Mouse (Mus musculus) neural tube, embryonic 15.5 days (tissue): ENCODE measurements around the gene Tmem222. TPM values are rescaled to one million over a fixed set of nuclear protein-coding genes. Genes with fewer than 3 reads are reported as not detected.

Experiments used
- ATAC-seq: fragments of 200-750 bp; cut with Nextera tagmentation; 2 replicates; pipeline ENCODE4 v1.8.0; 2017; ENCODE audit warnings: mild to moderate bottlenecking, moderate TSS enrichment, moderate library complexity; ENCODE audit not compliant: low FRiP score
- H3K27ac ChIP-seq: fragments of 300-500 bp; sonication (generic); replicated peaks from 2 replicates; pipeline ENCODE4 v1.5.1; 2015; ENCODE audit warnings: mild to moderate bottlenecking, inconsistent platforms
- H3K27me3 ChIP-seq: fragments of 300-500 bp; sonication (generic); replicated peaks from 2 replicates; pipeline ENCODE4 v1.6.1; 2015; ENCODE audit warnings: inconsistent platforms
- H3K36me3 ChIP-seq: fragments of 300-500 bp; sonication (generic); 2 replicates; pipeline ENCODE4 v1.6.1; 2015; ENCODE audit warnings: inconsistent platforms
- H3K4me1 ChIP-seq: fragments of 300-500 bp; sonication (generic); 2 replicates; pipeline ENCODE4 v1.6.1; 2015; ENCODE audit warnings: inconsistent platforms
- H3K4me2 ChIP-seq: fragments of 300-500 bp; sonication (generic); 2 replicates; pipeline ENCODE4 v1.6.1; 2015; ENCODE audit warnings: inconsistent platforms, mild to moderate bottlenecking, moderate library complexity
- H3K4me3 ChIP-seq: fragments of 300-500 bp; sonication (generic); replicated peaks from 2 replicates; pipeline ENCODE4 v1.5.1; 2015; ENCODE audit warnings: mild to moderate bottlenecking, inconsistent platforms
- H3K9ac ChIP-seq: fragments of 300-500 bp; sonication (generic); replicated peaks from 2 replicates; pipeline ENCODE4 v1.6.1; 2015; ENCODE audit warnings: mild to moderate bottlenecking, inconsistent platforms
- H3K9me3 ChIP-seq: fragments of 300-500 bp; sonication (generic); replicated peaks from 2 replicates; pipeline ENCODE4 v1.6.1; 2016; ENCODE audit warnings: inconsistent platforms
- WGBS: fragments of 180-500 bp; shearing (Covaris S2); methylation state at CpG from one replicate; pipeline ENCODE4 v1.1.7; 2015; ENCODE audit warnings: mixed read lengths; 5-methylcytosine and 5-hydroxymethylcytosine counted together
- polyA plus RNA-seq: library from polyadenylated mRNA; unstranded; fragments of >200 nt; fragmentation: Nextera tagmentation; extraction: Ambion mirVana; gene quantifications from 2 replicates; pipeline ENCODE4 v1.2.1, GENCODE M21; 2015

Tmem222 gene
- polyA plus RNA-seq, 1 experiment from 2014 or later = 117 TPM

GRCm38 (mm10) chr4:133233285-133233976, 44.2 kb downstream of the Tmem222 start:
- H3K27me3 ChIP-seq = no peaks in the 10 kb centered on the region
- no peak overlapping the region for H3K27ac ChIP-seq
- no peaks in the 10 kb centered on the region for H3K36me3 ChIP-seq
- no peaks in the 10 kb centered on the region for H3K9me3 ChIP-seq
- no peak for ATAC-seq
- H3K9ac ChIP-seq = no peak overlapping the region
- H3K4me2 ChIP-seq = no peak overlapping the region
- H3K4me1 ChIP-seq = no peaks in the 10 kb centered on the region
- no peak overlapping the region for H3K4me3 ChIP-seq
- WGBS = 42% methylated on average over 10 of the region's 10 CpGs

GRCm38 (mm10) chr4:133229582-133229981, 48.0 kb downstream of the Tmem222 start:
- Histone ChIP-seq H3K4me3 (no peak overlapping the region), H3K4me1 (no peaks in the 10 kb centered on the region), H3K4me2 (no peak overlapping the region), H3K9ac (no peak overlapping the region), H3K9me3 (no peaks in the 10 kb centered on the region), H3K27me3 (no peaks in the 10 kb centered on the region), H3K36me3 (no peaks in the 10 kb centered on the region), H3K27ac (no peak overlapping the region)
- ATAC-seq = no peak
- WGBS = 63% methylated on average over 8 of the region's 8 CpGs

GRCm38 (mm10) chr4:133227636-133228035, 50.0 kb downstream of the Tmem222 start:
- H3K27ac ChIP-seq = no peak overlapping the region
- ATAC-seq = no peak
- no peak overlapping the region for H3K4me2 ChIP-seq
- 48% methylated on average over 8 of the region's 8 CpGs for WGBS
- peaks cover 5% of the 10 kb centered on the region; the same call in 1 of the 2 replicates for H3K4me1 ChIP-seq
- H3K9me3 ChIP-seq = no peaks in the 10 kb centered on the region
- H3K27me3 ChIP-seq = no peaks in the 10 kb centered on the region
- no peak overlapping the region for H3K4me3 ChIP-seq
- H3K9ac ChIP-seq = no peak overlapping the region
- H3K36me3 ChIP-seq = no peaks in the 10 kb centered on the region

- WGBS = 69% methylated on average over 10 of the region's 10 CpGs
- Histone ChIP-seq H3K27me3 (peaks cover 11% of the 10 kb centered on the region), H3K4me1 (peaks cover 5% of the 10 kb centered on the region; the same call in 1 of the 2 replicates), H3K4me2 (no peak overlapping the region), H3K4me3 (no peak overlapping the region), H3K9me3 (no peaks in the 10 kb centered on the region), H3K27ac (no peak overlapping the region), H3K9ac (no peak overlapping the region), H3K36me3 (no peaks in the 10 kb centered on the region)
- ATAC-seq = no peak
Observed at GRCm38 (mm10) chr4:133226073-133226472, 51.5 kb downstream of the Tmem222 start.

GRCm38 (mm10) chr4:133223875-133224274, 53.7 kb downstream of the Tmem222 start:
- no peak overlapping the region for H3K9ac ChIP-seq

GRCm38 (mm10) chr4:133221701-133222100, 55.9 kb downstream of the Tmem222 start:
- Histone ChIP-seq H3K4me2 (no peak overlapping the region), H3K27me3 (peaks cover 25% of the 10 kb centered on the region), H3K9ac (no peak overlapping the region), H3K4me1 (peaks cover 13% of the 10 kb centered on the region), H3K27ac (no peak overlapping the region), H3K9me3 (no peaks in the 10 kb centered on the region), H3K4me3 (no peak overlapping the region), H3K36me3 (no peaks in the 10 kb centered on the region)
- WGBS = 85% methylated on average over 8 of the region's 8 CpGs
- no peak for ATAC-seq

More at GRCm38 (mm10) chr4:133223875-133224274, 53.7 kb downstream of the Tmem222 start:
- ATAC-seq = no peak
- Histone ChIP-seq H3K4me1 (peaks cover 10% of the 10 kb centered on the region), H3K27ac (no peak overlapping the region), H3K4me2 (no peak overlapping the region), H3K36me3 (no peaks in the 10 kb centered on the region), H3K27me3 (peaks cover 25% of the 10 kb centered on the region), H3K4me3 (no peak overlapping the region), H3K9me3 (no peaks in the 10 kb centered on the region)
- WGBS = 54% methylated on average over 5 of the region's 5 CpGs

- WGBS = 3% methylated on average over 25 of the region's 25 CpGs
- Histone ChIP-seq H3K9ac (peak overlapping the region; percentile 36; the same call in 1 of the 2 replicates), H3K4me3 (peak overlapping the region; percentile 38), H3K27me3 (peaks cover 25% of the 10 kb centered on the region), H3K4me1 (peaks cover 13% of the 10 kb centered on the region), H3K4me2 (peak overlapping the region; percentile 71), H3K27ac (no peak overlapping the region), H3K9me3 (no peaks in the 10 kb centered on the region), H3K36me3 (no peaks in the 10 kb centered on the region)
- peak; percentile 31; the same call in 1 of the 2 replicates for ATAC-seq
Observed at GRCm38 (mm10) chr4:133220656-133221055, 56.9 kb downstream of the Tmem222 start.

- H3K9me3 ChIP-seq = no peaks in the 10 kb centered on the region
- no peaks in the 10 kb centered on the region for H3K36me3 ChIP-seq
- no peak for ATAC-seq
- H3K27me3 ChIP-seq = peaks cover 36% of the 10 kb centered on the region
- H3K27ac ChIP-seq = no peak overlapping the region
- H3K4me1 ChIP-seq = peaks cover 11% of the 10 kb centered on the region
- no peak overlapping the region for H3K4me3 ChIP-seq
- no peak overlapping the region for H3K4me2 ChIP-seq
- H3K9ac ChIP-seq = no peak overlapping the region
- WGBS = 92% methylated on average over 3 of the region's 3 CpGs
Observed at GRCm38 (mm10) chr4:133218745-133219144, 58.8 kb downstream of the Tmem222 start.

GRCm38 (mm10) chr4:133217641-133218040, 60.0 kb downstream of the Tmem222 start:
- 1% methylated on average over 5 of the region's 5 CpGs for WGBS
- H3K4me3 ChIP-seq = no peak overlapping the region
- no peaks in the 10 kb centered on the region for H3K36me3 ChIP-seq
- H3K9ac ChIP-seq = no peak overlapping the region
- H3K4me1 ChIP-seq = peaks cover 21% of the 10 kb centered on the region
- no peak overlapping the region for H3K27ac ChIP-seq
- H3K27me3 ChIP-seq = peaks cover 40% of the 10 kb centered on the region
- H3K4me2 ChIP-seq = no peak overlapping the region
- no peak for ATAC-seq
- no peaks in the 10 kb centered on the region for H3K9me3 ChIP-seq

Other genes with a start within 250 kb of the Tmem222 start
- 22.2 and 45.6 TPM in 2 replicates for gene Wasf2, start 147.3 kb downstream of the Tmem222 start, polyA plus RNA-seq
- gene Cd164l2, start 65.7 kb downstream of the Tmem222 start, polyA plus RNA-seq = 2.6 and 3.9 TPM in 2 replicates
- 1.3 and 2.5 TPM in 2 replicates for gene Gpr3, start 65.3 kb downstream of the Tmem222 start, polyA plus RNA-seq
- gene Map3k6, start 37.0 kb downstream of the Tmem222 start, polyA plus RNA-seq = 3.0 and 4.0 TPM in 2 replicates
- gene Sytl1, start 14.7 kb downstream of the Tmem222 start, polyA plus RNA-seq = 0.20 and 6.0 TPM in 2 replicates
- 19.3 and 19.6 TPM in 2 replicates for gene Wdtc1, start 75.7 kb upstream of the Tmem222 start, polyA plus RNA-seq
- 8.4 and 9.9 TPM in 2 replicates for gene Slc9a1, start 91.9 kb upstream of the Tmem222 start, polyA plus RNA-seq
- 0.26 and 0.57 TPM in 2 replicates for gene Tent5b, start 202.3 kb upstream of the Tmem222 start, polyA plus RNA-seq
- gene Trnp1, start 220.8 kb upstream of the Tmem222 start, polyA plus RNA-seq = 10.6 and 14.3 TPM in 2 replicates
- gene Kdf1, start 241.2 kb upstream of the Tmem222 start, polyA plus RNA-seq = 0.27 and 7.0 TPM in 2 replicates